Mouse (Mus musculus) myocyte (in vitro differentiated cells): ENCODE results near the gene St3gal5. TPM values are rescaled to one million over a fixed set of nuclear protein-coding genes. Genes with fewer than 3 reads are reported as not detected.

Experiments
- H3K27me3 ChIP-seq: one replicate; pipeline ENCODE4 v1.6.1; 2011; ENCODE audit not compliant: control insufficient read depth, insufficient read depth, insufficient read length
- H3K36me3 ChIP-seq: one replicate; pipeline ENCODE4 v1.6.1; 2011; ENCODE audit not compliant: control insufficient read depth, insufficient read depth
- H3K4me2 ChIP-seq: one replicate; pipeline ENCODE4 v1.6.1; 2011; ENCODE audit warnings: low read depth, control low read depth
- H3K4me3 ChIP-seq: one replicate; pipeline ENCODE4 v1.5.1; 2011; ENCODE audit warnings: mild to moderate bottlenecking, control low read depth, moderate library complexity
- H3K79me2 ChIP-seq: one replicate; pipeline ENCODE4 v1.6.1; 2011; ENCODE audit not compliant: control insufficient read depth, insufficient read depth
- H3ac ChIP-seq: one replicate; pipeline ENCODE4 v1.6.1; 2011; ENCODE audit not compliant: control insufficient read depth, insufficient read length
- CEBPB ChIP-seq: IDR thresholded peaks from 2 replicates; pipeline ENCODE4 v1.6.1; 2011; ENCODE audit warnings: mild to moderate bottlenecking, moderate library complexity; ENCODE audit not compliant: poor library complexity, insufficient read depth, severe bottlenecking
- E2F4 ChIP-seq: IDR thresholded peaks from one replicate; pipeline ENCODE4 v1.6.1; 2011; ENCODE audit warnings: mild to moderate bottlenecking, control low read depth, moderate library complexity; ENCODE audit not compliant: insufficient read depth
- MAX ChIP-seq: IDR thresholded peaks from one replicate; pipeline ENCODE4 v1.6.1; 2011; ENCODE audit warnings: low read depth, mild to moderate bottlenecking, control low read depth
- MYOD1 ChIP-seq, 3 experiments: IDR thresholded peaks; one replicate each; pipeline ENCODE4 v1.6.1; 2011; ENCODE audit warnings: control low read depth in 2 of 3, low read depth in 2 of 3, mild to moderate bottlenecking in 2 of 3, moderate library complexity in 1 of 3; ENCODE audit not compliant: insufficient read length in 2 of 3, control insufficient read depth in 1 of 3
- MYOG ChIP-seq, 3 experiments: IDR thresholded peaks; one replicate each; pipeline ENCODE4 v1.6.1; 2011; ENCODE audit warnings: control low read depth in 2 of 3, low read depth in 2 of 3, mild to moderate bottlenecking in 2 of 3; ENCODE audit not compliant: insufficient read length in 2 of 3, control insufficient read depth in 1 of 3, insufficient read depth in 1 of 3
- POLR2A ChIP-seq: IDR thresholded peaks from one replicate; pipeline ENCODE4 v1.6.1; 2011; ENCODE audit warnings: low read depth, mild to moderate bottlenecking, control low read depth, moderate library complexity; ENCODE audit not compliant: insufficient read length
- POLR2AphosphoS2 ChIP-seq: IDR thresholded peaks from one replicate; pipeline ENCODE4 v1.6.1; 2011; ENCODE audit warnings: low read depth, control low read depth; ENCODE audit not compliant: insufficient read length
- REST ChIP-seq: IDR thresholded peaks from one replicate; pipeline ENCODE4 v1.6.1; 2011; ENCODE audit warnings: mild to moderate bottlenecking, control low read depth, moderate library complexity; ENCODE audit not compliant: insufficient read depth, insufficient read length
- SRF ChIP-seq: IDR thresholded peaks from one replicate; pipeline ENCODE4 v1.6.1; 2011; ENCODE audit warnings: low read depth; ENCODE audit not compliant: control insufficient read depth, insufficient read length
- TCF12 ChIP-seq: IDR thresholded peaks from one replicate; pipeline ENCODE4 v1.6.1; 2011; ENCODE audit warnings: mild to moderate bottlenecking, control low read depth; ENCODE audit not compliant: poor library complexity, insufficient read depth, severe bottlenecking
- TCF3 ChIP-seq: IDR thresholded peaks from one replicate; pipeline ENCODE4 v1.6.1; 2011; ENCODE audit warnings: low read depth, control low read depth; ENCODE audit not compliant: insufficient read length
- USF1 ChIP-seq: IDR thresholded peaks from one replicate; pipeline ENCODE4 v1.6.1; 2011; ENCODE audit warnings: low read depth, mild to moderate bottlenecking, control low read depth, moderate library complexity
- polyA plus RNA-seq: library from polyadenylated mRNA; unstranded; fragments of >200 nt; fragmentation: generic; extraction: Trizol; gene quantifications from one replicate; pipeline ENCODE4 v1.2.1, GENCODE M21; 2012; ENCODE audit warnings: missing spikeins

Gene St3gal5
- polyA plus RNA-seq, 1 experiment = 94.5 TPM

DNA sequence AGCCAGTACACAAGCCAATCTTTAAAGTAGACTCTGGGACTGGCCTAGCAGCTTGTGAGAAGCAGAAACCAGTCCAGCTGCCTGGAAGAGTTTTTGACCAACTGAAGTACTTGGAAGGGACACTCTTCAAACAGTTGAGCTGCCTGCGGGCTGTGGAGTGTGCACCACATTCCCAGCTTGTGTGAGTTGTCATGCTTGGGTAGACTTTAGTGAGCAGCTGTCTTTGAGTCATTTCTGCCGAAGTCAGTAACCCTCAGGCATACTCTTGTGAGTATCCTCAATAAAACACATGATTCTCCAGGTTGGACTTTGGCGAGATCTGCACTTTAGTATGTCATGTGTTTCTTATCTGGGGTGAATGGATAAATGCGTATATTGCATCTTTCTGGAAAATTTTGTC lies 29.0 kb upstream of the St3gal5 start:
- TF ChIP-seq MYOD1 (IDR thresholded peaks at IDR 0.05; ENCODE audit: control insufficient read depth in 1 of 3, insufficient read length in 2 of 3, low read depth in 2 of 3) = peak; percentile 74 to 91 (median 90)
- TF ChIP-seq MYOG (IDR thresholded peaks at IDR 0.05; ENCODE audit: control insufficient read depth in 1 of 3, insufficient read depth in 1 of 3, insufficient read length in 2 of 3, low read depth in 2 of 3) = peak; percentile 14 to 85 (median 84)
- TF ChIP-seq TCF3 = peak; percentile 43
- TF ChIP-seq CEBPB = no peak
- TF ChIP-seq E2F4 = no peak
- TF ChIP-seq POLR2AphosphoS2 = no peak
- TF ChIP-seq TCF12 = peak; percentile 51
- no peaks in the 10 kb centered on the region for H3K79me2 ChIP-seq
- no peak overlapping the region for H3ac ChIP-seq
- H3K4me3 ChIP-seq = no peak overlapping the region
- H3K36me3 ChIP-seq = no peaks in the 10 kb centered on the region
- H3K27me3 ChIP-seq = no peaks in the 10 kb centered on the region
- no peak overlapping the region for H3K4me2 ChIP-seq

DNA sequence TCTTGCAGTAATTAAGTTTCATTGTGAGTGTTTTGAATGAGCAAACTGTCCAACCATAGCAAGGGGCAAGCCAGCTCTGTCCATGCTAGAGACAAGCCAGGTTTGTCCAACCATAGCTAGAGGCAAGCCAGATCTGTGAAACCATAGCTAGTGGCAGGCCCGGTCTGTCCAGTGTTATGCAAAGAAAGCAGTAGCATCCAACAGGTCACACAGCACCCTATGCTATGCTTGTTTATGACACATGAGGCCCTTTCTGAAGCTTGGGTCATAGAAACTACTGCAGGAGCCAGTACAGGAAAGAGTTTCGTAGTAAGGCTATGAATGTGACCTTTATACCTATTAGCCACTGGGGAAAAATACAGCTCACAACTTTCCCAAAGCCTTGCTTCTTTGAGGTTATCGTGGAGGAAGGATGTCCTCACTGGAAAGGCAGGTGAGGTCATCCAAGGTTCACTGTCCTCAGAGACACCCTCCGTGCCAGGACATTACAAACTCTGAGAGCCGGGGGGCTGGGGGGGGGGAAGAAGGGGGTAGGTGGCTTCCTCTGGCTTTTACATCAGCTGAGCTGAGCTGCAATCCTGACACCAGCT lies 26.0 kb upstream of the St3gal5 start:
- H3K27me3 ChIP-seq = no peaks in the 10 kb centered on the region
- no peak overlapping the region for H3K4me2 ChIP-seq
- H3ac ChIP-seq = no peak overlapping the region
- no peak for TF ChIP-seq SRF
- no peak for TF ChIP-seq TCF3
- TF ChIP-seq MYOG (IDR thresholded peaks at IDR 0.05; ENCODE audit: control insufficient read depth in 1 of 3, insufficient read depth in 1 of 3, insufficient read length in 2 of 3, low read depth in 2 of 3) = no peak
- TF ChIP-seq E2F4 = no peak
- no peak for TF ChIP-seq POLR2A
- TF ChIP-seq MYOD1 (IDR thresholded peaks at IDR 0.05; ENCODE audit: control insufficient read depth in 1 of 3, insufficient read length in 2 of 3, low read depth in 2 of 3) = no peak
- TF ChIP-seq CEBPB = no peak
- no peak for TF ChIP-seq POLR2AphosphoS2
- no peak for TF ChIP-seq MAX
- TF ChIP-seq USF1 = no peak
- TF ChIP-seq TCF12 = no peak
- TF ChIP-seq REST = no peak
- no peaks in the 10 kb centered on the region for H3K79me2 ChIP-seq
- H3K36me3 ChIP-seq = no peaks in the 10 kb centered on the region
- H3K4me3 ChIP-seq = no peak overlapping the region

GRCm38 (mm10) chr6:72073781-72074180 lies 23.6 kb upstream of the St3gal5 start:
- H3K27me3 ChIP-seq = no peaks in the 10 kb centered on the region
- no peaks in the 10 kb centered on the region for H3K36me3 ChIP-seq
- H3ac ChIP-seq = no peak overlapping the region
- no peak overlapping the region for H3K4me2 ChIP-seq
- no peaks in the 10 kb centered on the region for H3K79me2 ChIP-seq
- TF ChIP-seq CEBPB = no peak
- no peak for TF ChIP-seq MAX
- TF ChIP-seq MYOG (IDR thresholded peaks at IDR 0.05; ENCODE audit: control insufficient read depth in 1 of 3, insufficient read depth in 1 of 3, insufficient read length in 2 of 3, low read depth in 2 of 3) = no peak
- TF ChIP-seq TCF12 = no peak
- TF ChIP-seq USF1 = no peak
- no peak for TF ChIP-seq POLR2AphosphoS2
- no peak for TF ChIP-seq SRF
- H3K4me3 ChIP-seq = no peak overlapping the region

DNA sequence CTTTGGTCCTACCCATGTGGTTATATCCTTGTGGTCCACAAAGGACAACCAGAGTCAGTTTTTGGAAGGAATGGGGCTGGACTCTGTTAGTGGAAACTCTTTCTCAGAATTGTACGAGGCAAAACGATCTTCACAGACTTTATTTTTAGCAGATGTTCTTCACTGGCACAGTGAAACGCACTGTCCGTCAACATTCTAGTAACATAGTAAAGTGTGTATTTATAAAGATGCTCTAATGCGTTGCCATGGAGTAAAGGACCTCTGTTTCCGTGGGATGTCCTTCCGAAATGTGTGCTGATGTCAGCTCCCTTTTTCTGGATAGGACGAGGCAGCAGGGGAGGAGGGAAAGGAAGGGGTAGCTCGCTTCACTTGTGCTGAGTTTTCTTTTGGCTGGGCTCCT lies 20.9 kb upstream of the St3gal5 start:
- no peaks in the 10 kb centered on the region for H3K79me2 ChIP-seq
- no peak overlapping the region for H3K4me3 ChIP-seq
- H3ac ChIP-seq = no peak overlapping the region
- no peaks in the 10 kb centered on the region for H3K36me3 ChIP-seq
- no peaks in the 10 kb centered on the region for H3K27me3 ChIP-seq
- no peak for TF ChIP-seq REST
- no peak for TF ChIP-seq TCF12
- TF ChIP-seq MAX = no peak
- no peak for TF ChIP-seq E2F4
- TF ChIP-seq POLR2AphosphoS2 = no peak
- TF ChIP-seq POLR2A = no peak
- TF ChIP-seq MYOG (IDR thresholded peaks at IDR 0.05; ENCODE audit: control insufficient read depth in 1 of 3, insufficient read depth in 1 of 3, insufficient read length in 2 of 3, low read depth in 2 of 3) = no peak
- TF ChIP-seq MYOD1 (IDR thresholded peaks at IDR 0.05; ENCODE audit: control insufficient read depth in 1 of 3, insufficient read length in 2 of 3, low read depth in 2 of 3) = no peak
- TF ChIP-seq SRF = no peak
- TF ChIP-seq USF1 = no peak
- no peak for TF ChIP-seq TCF3
- no peak for TF ChIP-seq CEBPB
- H3K4me2 ChIP-seq = no peak overlapping the region

DNA sequence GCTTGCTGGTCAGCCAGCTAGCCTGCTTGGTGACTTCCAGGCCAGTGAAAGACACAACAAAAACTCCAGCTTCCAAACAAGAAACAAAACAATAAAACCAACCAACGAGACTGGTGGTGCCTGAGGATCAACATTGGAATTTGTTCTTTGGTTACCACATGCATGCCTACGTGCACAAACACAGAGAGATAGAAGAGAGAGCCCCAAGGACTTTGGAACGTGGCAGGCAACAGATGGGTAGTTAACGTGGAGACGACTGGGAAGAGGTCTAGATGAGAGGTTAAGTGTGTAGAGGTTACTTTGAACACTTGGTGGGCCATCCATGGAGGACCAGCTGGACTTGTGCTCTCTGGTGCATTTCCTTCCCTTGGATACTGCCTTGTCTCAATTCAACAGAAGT lies 19.2 kb upstream of the St3gal5 start:
- Histone ChIP-seq H3K36me3 (no peaks in the 10 kb centered on the region), H3K4me3 (no peak overlapping the region)
- TF ChIP-seq REST (no peak), USF1 (no peak), MAX (no peak), MYOG (IDR thresholded peaks at IDR 0.05; ENCODE audit: control insufficient read depth in 1 of 3, insufficient read depth in 1 of 3, insufficient read length in 2 of 3, low read depth in 2 of 3) (no peak), E2F4 (no peak), CEBPB (no peak), TCF12 (no peak), TCF3 (no peak), POLR2A (no peak)

More for the DNA sequence above, 19.2 kb upstream of the St3gal5 start:
- H3K4me2 ChIP-seq = no peak overlapping the region
- H3K27me3 ChIP-seq = no peaks in the 10 kb centered on the region
- no peak overlapping the region for H3ac ChIP-seq
- no peaks in the 10 kb centered on the region for H3K79me2 ChIP-seq
